Mouse (Mus musculus): Measurements from ENCODE around the gene Atp11c. TPM values are rescaled to one million over a fixed set of nuclear protein-coding genes. Genes with fewer than 3 reads are reported as not detected.

Atp11c gene
- total RNA-seq, 4 experiments from 2014 or later = 5.3 to 5.7 (median 5.6) TPM

- no peak for DNase-seq (ENCODE audit: low spot score)
Measured at GRCm38 (mm10) chrX:60394292-60394691, 198.2 kb downstream of the Atp11c start.

GRCm38 (mm10) chrX:60386852-60387251 is 205.6 kb downstream of the Atp11c start:
- DNase-seq (ENCODE audit: low spot score) = no peak

- DNase-seq (ENCODE audit: low spot score) = no peak
Measured at GRCm38 (mm10) chrX:60381711-60382110, 210.8 kb downstream of the Atp11c start.

GRCm38 (mm10) chrX:60380386-60380785 is 212.1 kb downstream of the Atp11c start:
- no peak for DNase-seq (ENCODE audit: low spot score)

GRCm38 (mm10) chrX:60348741-60349140 is 243.8 kb downstream of the Atp11c start:
- no peak for DNase-seq (ENCODE audit: low spot score)

GRCm38 (mm10) chrX:60345447-60345846 is 247.1 kb downstream of the Atp11c start:
- DNase-seq (ENCODE audit: low spot score) = peak; percentile 42

- peak; percentile 35 for DNase-seq (ENCODE audit: low spot score)
Measured at GRCm38 (mm10) chrX:60344991-60345390, 247.5 kb downstream of the Atp11c start.

- no peak for DNase-seq (ENCODE audit: low spot score)
Measured at GRCm38 (mm10) chrX:60329735-60330134, 262.8 kb downstream of the Atp11c start.

GRCm38 (mm10) chrX:60321321-60321720 is 271.2 kb downstream of the Atp11c start:
- DNase-seq (ENCODE audit: low spot score) = no peak

GRCm38 (mm10) chrX:60317661-60318060 is 274.8 kb downstream of the Atp11c start:
- DNase-seq (ENCODE audit: low spot score) = no peak

- DNase-seq (ENCODE audit: low spot score) = no peak
Measured at GRCm38 (mm10) chrX:60292335-60292734, 300.2 kb downstream of the Atp11c start.

- no peak for DNase-seq (ENCODE audit: low spot score)
Measured at GRCm38 (mm10) chrX:60255346-60255745, 337.2 kb downstream of the Atp11c start.

GRCm38 (mm10) chrX:60187726-60188125 is 404.8 kb downstream of the Atp11c start:
- DNase-seq (ENCODE audit: low spot score) = no peak

- no peak for DNase-seq (ENCODE audit: low spot score)
Measured at GRCm38 (mm10) chrX:60182611-60183010, 409.9 kb downstream of the Atp11c start.

GRCm38 (mm10) chrX:60178744-60179458 is 413.6 kb downstream of the Atp11c start, which contains the start of gene Mcf2:
Gene Mcf2 (minus strand): TSS chrX:60179089.
- no peak for DNase-seq (ENCODE audit: low spot score)

- no peak for DNase-seq (ENCODE audit: low spot score)
Measured at GRCm38 (mm10) chrX:60178025-60178743, 414.3 kb downstream of the Atp11c start.

Small RNAs within 50 kb of the gene (microRNA-seq; reads per million reads assigned to microRNA genes)
- 10.6 reads per million, percentile 26 among the genes with 10 or more reads in this experiment for gene Mir505

Other genes starting within 250 kb of the Atp11c start
- gene Gm7073, start 53.4 kb downstream of the Atp11c start, total RNA-seq (2022) = not detected